Mouse (Mus musculus): ENCODE measurements at regions not wholly inside any gene's neighbourhood (a gene's known extent, or its start where the extent isn't known, plus 50 kb on each side); places are given as distances from the start of the nearest gene placed in this dataset.

DNA sequence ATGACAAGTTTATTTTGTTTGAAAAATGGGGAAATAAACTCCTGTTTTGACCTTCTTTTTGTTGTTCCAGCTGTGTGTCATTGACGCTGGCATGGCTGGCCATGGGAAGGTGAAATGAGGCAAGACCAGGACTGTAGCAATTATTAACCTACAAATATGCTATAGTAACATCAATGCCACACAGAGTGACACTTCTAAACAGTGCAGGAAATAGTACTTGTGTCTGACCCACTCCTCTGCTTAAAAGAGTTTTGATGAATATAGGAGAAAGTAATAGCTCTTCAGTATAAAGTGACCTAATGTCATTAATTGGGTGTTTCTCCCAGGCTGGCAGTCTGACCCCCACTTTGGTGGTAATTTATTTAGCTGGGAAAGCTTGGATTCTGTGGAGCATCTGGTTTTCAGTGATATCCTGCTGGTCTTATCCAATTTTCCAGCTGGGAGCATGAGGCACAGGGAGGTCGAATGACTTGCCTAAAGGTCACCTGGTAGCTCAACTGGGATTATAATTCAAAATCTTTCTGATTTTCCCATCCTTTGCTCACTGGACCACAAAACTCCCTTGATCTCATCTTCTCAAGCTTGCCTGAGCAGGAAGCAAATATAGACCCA, 397.6 kb upstream of the Jag1 start:
- intact Hi-C loops (cut with DNase I; ENCODE audit: low total_unique reads), result no loop called here

DNA sequence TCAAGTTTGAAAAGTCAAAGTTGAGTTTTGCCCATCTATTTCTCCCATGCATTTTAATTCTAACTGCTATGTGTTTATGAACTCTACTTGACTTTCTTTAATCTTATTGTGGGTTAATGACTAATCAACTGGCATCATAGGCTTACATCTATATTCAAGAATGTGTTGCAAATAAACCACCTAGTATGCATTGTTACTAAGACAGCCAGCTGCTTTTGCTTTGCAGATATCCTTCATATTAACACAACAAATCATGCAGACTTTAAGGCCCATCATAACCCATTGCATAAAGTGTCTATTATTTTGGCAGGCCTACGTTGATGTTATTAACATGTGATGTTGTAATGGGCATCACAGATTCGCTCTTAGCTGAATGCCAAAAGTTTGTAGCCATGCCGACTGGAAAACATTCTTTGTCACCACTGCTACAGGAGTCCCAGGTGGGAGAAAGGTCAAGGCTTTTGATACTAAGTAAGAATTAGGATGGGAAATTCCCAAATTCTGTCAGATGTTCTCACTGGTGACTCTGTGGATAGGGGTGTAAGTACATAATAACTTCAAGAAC, 394.3 kb upstream of the Jag1 start:
- intact Hi-C loops (cut with DNase I; ENCODE audit: low total_unique reads), result no loop called here
- DNase-seq, result no peak

More for the DNA sequence above, 397.6 kb upstream of the Jag1 start:
- no peak for DNase-seq

GRCm38 (mm10) chr2:137501236-137501635, 384.8 kb upstream of the Jag1 start:
- DNase-seq, result no peak
- intact Hi-C loops (cut with DNase I; ENCODE audit: low total_unique reads), result no loop called here

GRCm38 (mm10) chr2:137497616-137498015, 381.2 kb upstream of the Jag1 start:
- intact Hi-C loops (cut with DNase I; ENCODE audit: low total_unique reads), result no loop called here
- DNase-seq, result no peak

- DNase-seq, result no peak
- intact Hi-C loops (cut with DNase I; ENCODE audit: low total_unique reads), result no loop called here
These were observed 377.2 kb upstream of the Jag1 start for GRCm38 (mm10) chr2:137493600-137493999.

DNA sequence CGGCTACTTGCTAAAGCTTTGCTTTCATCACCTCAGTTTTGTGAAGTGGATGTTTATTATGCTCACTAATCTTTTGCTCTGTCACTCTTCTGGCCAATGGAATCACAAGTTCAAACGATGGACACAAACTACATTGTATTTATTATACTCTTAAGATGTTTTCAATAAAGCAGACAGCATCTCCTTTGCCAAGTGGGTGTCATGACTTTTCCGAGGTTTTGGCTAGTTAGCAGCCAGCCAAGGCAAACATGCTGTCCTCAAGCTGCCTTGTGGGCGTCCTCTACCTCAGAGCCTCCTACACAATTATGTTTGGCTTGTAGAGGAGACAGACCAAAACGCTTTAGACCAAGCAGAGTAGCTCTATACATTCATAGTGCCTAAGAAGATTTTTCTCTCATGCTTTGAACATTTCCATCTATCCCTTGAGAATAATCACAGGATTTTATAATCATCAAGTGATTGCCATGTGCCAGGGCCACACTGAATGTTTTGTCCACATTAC, 372.8 kb upstream of the Jag1 start:
- intact Hi-C loops (cut with DNase I; ENCODE audit: low total_unique reads), result no loop called here
- DNase-seq, result no peak

DNA sequence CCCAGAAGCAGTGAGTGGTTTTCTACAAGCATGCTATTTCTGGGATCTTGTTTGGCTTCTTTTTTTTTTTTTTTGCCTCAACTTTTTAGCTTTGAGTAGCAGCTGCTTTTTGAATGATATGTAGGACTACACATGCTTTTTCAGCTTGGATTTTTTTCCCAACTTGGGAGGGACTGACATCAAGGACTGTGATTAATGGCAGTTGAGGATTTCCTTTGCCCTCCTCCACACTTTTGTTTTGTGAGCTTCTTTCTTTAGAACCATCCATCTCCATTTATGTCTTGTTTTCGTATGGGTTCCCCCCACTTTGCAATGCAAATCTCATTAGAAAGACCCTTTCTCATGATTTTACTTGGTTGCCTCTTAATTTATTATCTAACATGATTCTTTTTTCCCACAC, 352.3 kb upstream of the Jag1 start:
- intact Hi-C loops (cut with DNase I; ENCODE audit: low total_unique reads), result no loop called here
- no peak for DNase-seq

DNA sequence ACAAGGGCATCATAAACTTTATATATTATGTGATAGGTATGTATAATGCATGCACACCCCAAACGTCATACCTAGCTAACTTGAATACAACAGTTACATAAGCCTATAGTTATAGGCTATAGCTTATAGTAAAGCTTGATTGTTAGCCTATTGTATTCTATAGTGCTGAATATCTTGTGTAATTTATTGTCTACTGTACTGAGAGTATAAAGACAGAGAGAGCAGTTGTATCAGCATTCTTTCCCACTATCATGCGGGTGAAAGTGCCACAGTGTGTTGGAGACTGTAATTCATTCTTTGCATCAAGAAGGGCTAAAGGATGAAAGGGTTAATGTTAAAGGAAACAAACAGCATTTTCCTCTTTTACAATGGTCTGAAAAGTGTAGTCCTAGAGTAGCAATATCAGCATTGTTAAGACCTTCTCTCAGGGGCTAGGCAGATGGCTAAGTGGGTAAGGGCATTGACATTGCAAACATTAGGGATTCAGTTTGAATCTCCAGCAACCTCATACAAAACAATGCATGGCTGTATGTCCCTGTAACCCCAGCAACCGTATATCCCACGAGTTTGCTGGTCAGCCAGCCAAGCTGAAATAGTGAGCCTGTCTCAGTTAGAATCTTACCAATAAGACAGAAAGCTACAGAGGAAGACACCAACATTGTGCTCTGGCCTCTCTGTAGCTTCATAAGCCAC, 340.8 kb upstream of the Jag1 start:
- DNase-seq, result no peak
- intact Hi-C loops (cut with DNase I; ENCODE audit: low total_unique reads), result no loop called here

GRCm38 (mm10) chr2:137456436-137456835, 340.0 kb upstream of the Jag1 start:
- intact Hi-C loops (cut with DNase I; ENCODE audit: low total_unique reads), result no loop called here
- no peak for DNase-seq

DNA sequence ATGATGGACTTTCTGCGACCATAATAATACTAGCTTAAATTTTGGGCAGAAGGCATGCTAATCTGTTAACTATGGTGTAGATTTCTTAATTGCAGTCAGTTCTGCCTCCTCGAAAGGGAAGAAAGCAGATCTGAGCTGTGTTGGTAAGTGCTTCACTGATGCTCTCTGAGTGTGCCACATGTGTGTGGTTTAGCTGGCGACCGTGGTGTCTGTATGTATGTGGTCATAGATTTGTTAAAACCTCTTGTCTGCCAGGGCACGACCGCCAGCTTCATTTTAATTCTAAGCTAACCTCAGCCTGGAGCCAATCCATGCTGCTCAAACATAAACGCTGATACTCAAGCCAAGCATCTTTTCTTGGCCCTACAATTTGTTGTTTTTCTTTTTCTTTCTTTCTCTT, 330.5 kb upstream of the Jag1 start:
- DNase-seq, result no peak
- intact Hi-C loops (cut with DNase I; ENCODE audit: low total_unique reads), result no loop called here

DNA sequence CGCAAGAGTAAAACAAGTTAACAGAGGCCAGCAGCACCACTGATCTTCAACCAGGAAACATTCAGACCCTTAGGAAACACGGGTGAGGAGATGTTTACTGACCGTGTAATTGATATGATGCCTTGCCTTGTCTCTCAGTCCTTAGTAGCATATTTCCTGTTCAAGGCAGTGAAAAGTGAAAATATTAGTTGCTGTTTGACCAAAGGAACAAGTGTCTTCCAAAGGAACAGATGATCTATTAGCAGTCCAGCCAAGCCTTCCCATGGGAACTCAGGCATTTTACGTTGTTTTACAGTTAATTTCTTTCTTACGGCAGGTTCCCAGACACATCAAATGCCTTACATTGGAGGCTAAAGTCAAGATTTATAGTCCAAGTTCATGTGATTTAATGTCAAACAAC, 321.3 kb upstream of the Jag1 start:
- intact Hi-C loops (cut with DNase I; ENCODE audit: low total_unique reads), result no loop called here
- DNase-seq, result no peak

GRCm38 (mm10) chr2:137436161-137436560, 319.7 kb upstream of the Jag1 start:
- intact Hi-C loops (cut with DNase I; ENCODE audit: low total_unique reads), result no loop called here

GRCm38 (mm10) chr2:137422656-137423055, 306.2 kb upstream of the Jag1 start:
- no peak for DNase-seq
- intact Hi-C loops (cut with DNase I; ENCODE audit: low total_unique reads), result no loop called here

More at GRCm38 (mm10) chr2:137436161-137436560, 319.7 kb upstream of the Jag1 start:
- peak; percentile 30 for DNase-seq

- no peak for DNase-seq
- intact Hi-C loops (cut with DNase I; ENCODE audit: low total_unique reads), result no loop called here
These were observed 303.2 kb upstream of the Jag1 start for GRCm38 (mm10) chr2:137419678-137420077.

DNA sequence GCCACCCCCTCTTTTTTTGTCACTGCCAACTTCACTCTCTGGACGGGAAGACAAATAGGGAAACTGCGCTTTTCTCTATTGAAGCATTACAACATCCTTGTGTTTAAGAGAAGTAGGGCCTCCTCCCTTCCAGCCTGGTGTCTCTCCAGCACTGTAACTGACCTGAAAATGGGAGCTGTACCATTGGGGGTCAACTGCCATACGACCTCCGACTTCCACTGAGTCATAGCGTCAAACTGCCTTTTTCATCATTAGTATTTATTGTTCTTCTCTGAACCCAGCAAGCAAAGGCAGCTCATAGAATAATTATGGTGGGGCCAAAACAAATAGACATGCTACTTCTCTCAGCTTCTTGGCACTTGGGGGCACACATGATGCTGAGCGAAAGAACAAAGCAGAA, 301.2 kb upstream of the Jag1 start:
- intact Hi-C loops (cut with DNase I; ENCODE audit: low total_unique reads), result no loop called here
- no peak for DNase-seq

GRCm38 (mm10) chr2:137413432-137413831, 297.0 kb upstream of the Jag1 start:
- DNase-seq, result no peak
- intact Hi-C loops (cut with DNase I; ENCODE audit: low total_unique reads), result no loop called here

DNA sequence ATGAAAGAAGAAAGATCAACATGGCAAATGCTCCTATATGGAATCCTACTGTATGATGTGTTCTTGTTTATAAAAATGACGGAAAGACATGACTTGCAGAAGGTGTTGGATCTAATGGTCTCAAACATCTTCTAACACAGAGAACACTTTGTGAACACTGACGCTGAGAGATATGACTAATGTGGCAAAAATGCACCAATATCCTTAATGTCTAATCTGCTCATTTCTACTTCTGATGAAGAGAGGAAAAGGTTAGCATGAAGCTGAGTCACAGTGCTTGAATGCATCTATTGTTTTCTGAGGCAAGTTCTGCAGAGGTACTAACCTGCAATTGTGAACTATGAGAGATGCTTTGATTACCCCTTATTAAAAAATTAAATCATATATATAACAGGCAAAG, 293.2 kb upstream of the Jag1 start:
- no peak for DNase-seq
- intact Hi-C loops (cut with DNase I; ENCODE audit: low total_unique reads), result no loop called here

DNA sequence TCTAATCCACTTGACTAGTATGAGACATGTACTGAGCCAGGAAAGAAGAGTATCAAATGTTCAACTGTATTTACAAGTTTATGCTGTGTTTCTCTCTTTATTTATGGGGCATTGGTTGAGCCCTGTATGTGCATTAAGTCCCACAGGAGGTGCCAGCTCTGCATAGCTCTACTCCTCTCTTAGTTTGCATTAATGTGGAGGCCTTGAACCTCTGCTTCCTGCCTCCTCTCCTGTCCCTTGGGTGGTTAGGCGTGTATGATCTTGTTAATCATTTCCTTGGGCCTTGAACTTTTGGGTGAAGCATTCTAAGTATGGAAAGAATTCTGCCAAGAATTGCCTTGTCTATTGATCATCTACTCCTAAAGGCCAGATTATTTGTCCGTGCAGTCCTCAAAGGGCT, 291.9 kb upstream of the Jag1 start:
- no peak for DNase-seq
- intact Hi-C loops (cut with DNase I; ENCODE audit: low total_unique reads), result no loop called here

GRCm38 (mm10) chr2:137393486-137393885, 277.0 kb upstream of the Jag1 start:
- no peak for DNase-seq
- intact Hi-C loops (cut with DNase I; ENCODE audit: low total_unique reads), result no loop called here

- no peak for DNase-seq
- intact Hi-C loops (cut with DNase I; ENCODE audit: low total_unique reads), result no loop called here
These were observed 263.4 kb upstream of the Jag1 start for GRCm38 (mm10) chr2:137379816-137380215.

- DNase-seq, result no peak
- intact Hi-C loops (cut with DNase I; ENCODE audit: low total_unique reads), result no loop called here
These were observed 258.9 kb upstream of the Jag1 start for GRCm38 (mm10) chr2:137375346-137375745.

Data from gastrocnemius, postnatal 14 days (tissue).